Mouse (Mus musculus) heart, embryonic 14.5 days (tissue): Measurements from ENCODE around the gene Sez6l2. TPM values are rescaled to one million over a fixed set of nuclear protein-coding genes. Genes with fewer than 3 reads are reported as not detected.

Experiments used
- ATAC-seq: fragments of 200-750 bp; cut with Nextera tagmentation; 2 replicates; pipeline ENCODE4 v1.8.0; 2017; ENCODE audit warnings: low read depth, moderate TSS enrichment; ENCODE audit not compliant: insufficient number of reproducible peaks, insufficient read depth, low FRiP score
- H3K27ac ChIP-seq, 2 experiments: fragments of 200-500 bp in 1 of 2; fragments of 300-500 bp in 1 of 2; sonication (generic) in 1 of 2; replicated peaks in 1 of 2; 2 replicates each; pipeline ENCODE4 v1.5.1; 2012 to 2014; ENCODE audit warnings: low read depth in 2 of 2, low read length in 2 of 2, control low read depth in 1 of 2, mild to moderate bottlenecking in 1 of 2, mixed read lengths in 1 of 2; ENCODE audit not compliant: control insufficient read depth in 1 of 2, insufficient read depth in 1 of 2
- H3K27me3 ChIP-seq: fragments of 300-500 bp; sonication (generic); 2 replicates; pipeline ENCODE4 v1.6.1; 2014; ENCODE audit warnings: mild to moderate bottlenecking, low read length, control low read depth; ENCODE audit not compliant: control insufficient read depth, insufficient read depth
- H3K36me3 ChIP-seq: fragments of 300-500 bp; sonication (generic); 2 replicates; pipeline ENCODE4 v1.6.1; 2014; ENCODE audit warnings: mild to moderate bottlenecking, control low read depth, low read length, mixed read lengths; ENCODE audit not compliant: control insufficient read depth, insufficient read depth
- H3K4me1 ChIP-seq, 2 experiments: fragments of 200-500 bp in 1 of 2; fragments of 300-500 bp in 1 of 2; sonication (generic) in 1 of 2; 2 replicates each; pipeline ENCODE4 v1.6.1; 2012 to 2014; ENCODE audit warnings: low read length in 2 of 2, control low read depth in 1 of 2, mixed read lengths in 1 of 2; ENCODE audit not compliant: control insufficient read depth in 2 of 2, insufficient read depth in 2 of 2
- H3K4me2 ChIP-seq: fragments of 300-500 bp; sonication (generic); 2 replicates; pipeline ENCODE4 v1.6.1; 2014; ENCODE audit warnings: mild to moderate bottlenecking, low read length
- H3K4me3 ChIP-seq, 2 experiments: fragments of 200-500 bp in 1 of 2; fragments of 300-500 bp in 1 of 2; sonication (generic) in 1 of 2; 2 replicates each; pipeline ENCODE4 v1.5.1; 2012 to 2014; ENCODE audit warnings: low read length in 2 of 2, mild to moderate bottlenecking in 2 of 2, control low read depth in 1 of 2, low read depth in 1 of 2, moderate library complexity in 1 of 2; ENCODE audit not compliant: control insufficient read depth in 1 of 2, insufficient read depth in 1 of 2
- H3K9ac ChIP-seq: fragments of 300-500 bp; sonication (generic); 2 replicates; pipeline ENCODE4 v1.6.1; 2014; ENCODE audit warnings: mild to moderate bottlenecking, low read length
- H3K9me3 ChIP-seq: fragments of 300-500 bp; sonication (generic); 2 replicates; pipeline ENCODE4 v1.6.1; 2016; ENCODE audit warnings: low read length, control low read depth; ENCODE audit not compliant: control insufficient read depth
- WGBS: fragments of 180-500 bp; shearing (Covaris S2); extraction: QIAGEN DNeasy Blood & Tissue Kit; methylation state at CpG from one replicate; pipeline ENCODE4 v1.1.7; 2014; 5-methylcytosine and 5-hydroxymethylcytosine counted together
- polyA plus RNA-seq: library from polyadenylated mRNA; unstranded; fragments of >200 nt; fragmentation: Nextera tagmentation; extraction: Ambion mirVana; gene quantifications from 2 replicates; pipeline ENCODE4 v1.2.1, GENCODE M21; 2014

The Sez6l2 gene
- polyA plus RNA-seq, 1 experiment from 2014 or later = 1.4 TPM

GRCm38 (mm10) chr7:126986319-126986718 lies 36.0 kb downstream of the Sez6l2 start:
- Histone ChIP-seq H3K27ac (no peak overlapping the region), H3K4me3 (no peak overlapping the region), H3K36me3 (0 out of 2 replicates have a peak, but pooled peaks cover 5% of the 10 kb centered on the region), H3K9me3 (no peaks in the 10 kb centered on the region), H3K9ac (no peak overlapping the region), H3K4me2 (no peak overlapping the region), H3K27me3 (no peaks in the 10 kb centered on the region), H3K4me1 (0 out of 4 replicates have a peak, but pooled peaks cover 0 to 5% of the 10 kb centered on the region in 2 experiments)
- no peak for ATAC-seq
- WGBS = 42% methylated on average over 9 of the region's 9 CpGs

- ATAC-seq = no peak
- Histone ChIP-seq H3K9me3 (no peaks in the 10 kb centered on the region), H3K4me2 (no peak overlapping the region), H3K27me3 (no peaks in the 10 kb centered on the region), H3K27ac (no peak overlapping the region), H3K4me1 (0 out of 4 replicates have a peak, but pooled peaks cover 0 to 5% of the 10 kb centered on the region in 2 experiments), H3K9ac (no peak overlapping the region), H3K4me3 (no peak overlapping the region), H3K36me3 (0 out of 2 replicates have a peak, but pooled peaks cover 2% of the 10 kb centered on the region)
- WGBS = 65% methylated on average over 8 of the region's 8 CpGs
Observed at GRCm38 (mm10) chr7:126988816-126989215, 38.5 kb downstream of the Sez6l2 start.

- Histone ChIP-seq H3K4me3 (no peak overlapping the region), H3K9me3 (peaks cover 4% of the 10 kb centered on the region; the same call in 1 of the 2 replicates), H3K4me1 (no peaks in the 10 kb centered on the region), H3K27ac (no peak overlapping the region), H3K9ac (no peak overlapping the region), H3K36me3 (peaks cover 12% of the 10 kb centered on the region; the same call in 1 of the 2 replicates), H3K27me3 (no peaks in the 10 kb centered on the region), H3K4me2 (no peak overlapping the region)
- WGBS = 81% methylated on average over 4 of the region's 4 CpGs
- no peak for ATAC-seq
Observed at GRCm38 (mm10) chr7:126996449-126996848, 46.1 kb downstream of the Sez6l2 start.

GRCm38 (mm10) chr7:126999568-126999967 lies 49.2 kb downstream of the Sez6l2 start:
- no peaks in the 10 kb centered on the region for H3K27me3 ChIP-seq
- no peak for ATAC-seq
- H3K9ac ChIP-seq = no peak overlapping the region
- H3K9me3 ChIP-seq = peaks cover 4% of the 10 kb centered on the region; the same call in 1 of the 2 replicates
- no peak overlapping the region for H3K4me2 ChIP-seq
- no peaks in the 10 kb centered on the region for H3K4me1 ChIP-seq
- peaks cover 12% of the 10 kb centered on the region; the same call in 1 of the 2 replicates for H3K36me3 ChIP-seq
- no peak overlapping the region for H3K4me3 ChIP-seq
- no peak overlapping the region for H3K27ac ChIP-seq
- WGBS = 71% methylated on average over 10 of the region's 10 CpGs

- ATAC-seq = no peak
- Histone ChIP-seq H3K4me1 (peaks cover 5 to 8% of the 10 kb centered on the region in 2 experiments), H3K4me3 (no peak overlapping the region), H3K27me3 (no peaks in the 10 kb centered on the region), H3K27ac (no peak overlapping the region), H3K36me3 (no peaks in the 10 kb centered on the region), H3K4me2 (no peak overlapping the region), H3K9me3 (no peaks in the 10 kb centered on the region), H3K9ac (no peak overlapping the region)
- 90% methylated on average over 5 of the region's 5 CpGs for WGBS
Observed at GRCm38 (mm10) chr7:127003620-127004019, 53.3 kb downstream of the Sez6l2 start.

GRCm38 (mm10) chr7:127004122-127004875 lies 53.9 kb downstream of the Sez6l2 start:
- H3K27me3 ChIP-seq = no peaks in the 10 kb centered on the region
- peaks cover 8 to 9% of the 10 kb centered on the region in 2 experiments for H3K4me1 ChIP-seq
- WGBS = 82% methylated on average over 4 of the region's 4 CpGs
- no peak overlapping the region for H3K27ac ChIP-seq
- H3K4me2 ChIP-seq = no peak overlapping the region
- no peak overlapping the region for H3K4me3 ChIP-seq
- H3K9ac ChIP-seq = no peak overlapping the region
- H3K9me3 ChIP-seq = no peaks in the 10 kb centered on the region
- ATAC-seq = no peak
- H3K36me3 ChIP-seq = no peaks in the 10 kb centered on the region

GRCm38 (mm10) chr7:127007313-127008024 lies 57.1 kb downstream of the Sez6l2 start:
- Histone ChIP-seq H3K9me3 (no peaks in the 10 kb centered on the region), H3K4me1 (peaks cover 8 to 9% of the 10 kb centered on the region in 2 experiments), H3K27me3 (no peaks in the 10 kb centered on the region), H3K27ac (no peak overlapping the region), H3K36me3 (peaks cover 4% of the 10 kb centered on the region; the same call in 1 of the 2 replicates), H3K9ac (no peak overlapping the region), H3K4me3 (no peak overlapping the region), H3K4me2 (no peak overlapping the region)
- 84% methylated on average over 6 of the region's 6 CpGs for WGBS
- no peak for ATAC-seq
